Mouse (Mus musculus): ENCODE results near the gene Zmym5.
"Not testable (repeated sequence)": the region's sequence is repeated elsewhere in the genome, so short reads cannot be mapped to it uniquely, and the experiment has no call there.

Zmym5 gene

GRCm38 (mm10) chr14:56811701-56812339 is at the start of gene Zmym5:
Zmym5 (minus strand) TSS chr14:56811716.
- peak; percentile 42 for DNase-seq (ENCODE audit: low spot score)

- no peak for DNase-seq (ENCODE audit: low spot score)
Observed at GRCm38 (mm10) chr14:56849681-56850080, 38.2 kb upstream of the Zmym5 start.

- DNase-seq (ENCODE audit: low spot score), result no peak
Observed at GRCm38 (mm10) chr14:56848322-56848721, 36.8 kb upstream of the Zmym5 start.

GRCm38 (mm10) chr14:56844507-56844906 is 33.0 kb upstream of the Zmym5 start:
- no peak for DNase-seq (ENCODE audit: low spot score)

GRCm38 (mm10) chr14:56844033-56844432 is 32.5 kb upstream of the Zmym5 start:
- no peak for DNase-seq (ENCODE audit: low spot score)

GRCm38 (mm10) chr14:56834576-56834975 is 23.1 kb upstream of the Zmym5 start:
- not testable (repeated sequence) for DNase-seq (ENCODE audit: low spot score)

GRCm38 (mm10) chr14:56833211-56833610 is 21.7 kb upstream of the Zmym5 start:
- not testable (repeated sequence) for DNase-seq (ENCODE audit: low spot score)

GRCm38 (mm10) chr14:56832563-56833113 is 21.1 kb upstream of the Zmym5 start:
- DNase-seq (ENCODE audit: low spot score), result no peak

- no peak for DNase-seq (ENCODE audit: low spot score)
Observed at GRCm38 (mm10) chr14:56832147-56832546, 20.6 kb upstream of the Zmym5 start.

GRCm38 (mm10) chr14:56830491-56831045 is 19.1 kb upstream of the Zmym5 start:
- no peak for DNase-seq (ENCODE audit: low spot score)

GRCm38 (mm10) chr14:56824562-56824961 is 13.0 kb upstream of the Zmym5 start:
- DNase-seq (ENCODE audit: low spot score), result no peak

- no peak for DNase-seq (ENCODE audit: low spot score)
Observed at GRCm38 (mm10) chr14:56817616-56818015, 6.1 kb upstream of the Zmym5 start.

- DNase-seq (ENCODE audit: low spot score), result no peak
Observed at GRCm38 (mm10) chr14:56817131-56817530, 5.6 kb upstream of the Zmym5 start.

- no peak for DNase-seq (ENCODE audit: low spot score)
Observed at GRCm38 (mm10) chr14:56816541-56816940, 5.0 kb upstream of the Zmym5 start.

GRCm38 (mm10) chr14:56812520-56813036 is 1.1 kb upstream of the Zmym5 start:
- peak; percentile 78 for DNase-seq (ENCODE audit: low spot score)

- DNase-seq (ENCODE audit: low spot score), result peak; percentile 41
Observed at GRCm38 (mm10) chr14:56810781-56811690, 480 bp downstream of the Zmym5 start.

GRCm38 (mm10) chr14:56793243-56793642 is 18.3 kb downstream of the Zmym5 start:
- DNase-seq (ENCODE audit: low spot score), result peak; percentile 62

- no peak for DNase-seq (ENCODE audit: low spot score)
Observed at GRCm38 (mm10) chr14:56784575-56784974, 26.9 kb downstream of the Zmym5 start.

- peak; percentile 26 for DNase-seq (ENCODE audit: low spot score)
Observed at GRCm38 (mm10) chr14:56778933-56779300, 32.6 kb downstream of the Zmym5 start.

GRCm38 (mm10) chr14:56778200-56778932 is 33.1 kb downstream of the Zmym5 start, which contains the start of gene Pspc1:
Pspc1 (minus strand) TSS chr14:56778316.
- DNase-seq (ENCODE audit: low spot score), result peak; percentile 96

- peak; percentile 66 for DNase-seq (ENCODE audit: low spot score)
Observed at GRCm38 (mm10) chr14:56777360-56778136, 34.0 kb downstream of the Zmym5 start.
